Mouse (Mus musculus): ENCODE data around the gene Rfx5. TPM values are rescaled to one million over a fixed set of nuclear protein-coding genes. Genes with fewer than 3 reads are reported as not detected.

Rfx5 gene
- polyA plus RNA-seq, 1 experiment from 2014 or later, result 10.8 TPM

DNA sequence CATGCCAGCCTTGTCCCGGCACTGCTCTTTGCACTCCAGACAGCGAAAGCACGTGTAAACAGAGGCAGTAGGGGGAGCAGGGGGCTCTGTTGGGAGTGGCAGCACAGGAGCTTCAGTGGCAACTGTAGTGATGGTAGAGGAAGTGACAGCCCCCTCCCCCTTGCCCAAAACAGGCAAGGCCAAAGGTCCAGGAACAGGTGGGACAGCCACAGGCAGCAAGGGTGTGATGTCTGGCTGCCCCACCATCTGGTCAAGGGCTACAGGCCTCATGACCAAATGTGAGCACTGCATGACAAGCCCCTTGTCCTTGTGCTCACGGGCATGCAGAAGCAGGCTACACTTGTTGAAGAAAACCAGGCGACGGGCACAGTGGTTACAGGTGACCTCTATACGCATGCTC is 56.5 kb downstream of the Rfx5 start:
- no peak overlapping the region for H3K4me2 ChIP-seq (ENCODE audit: low read depth, low read length)
- peaks cover 15% of the 10 kb centered on the region for H3K36me3 ChIP-seq (replicated peaks; ENCODE audit: control insufficient read depth, insufficient read depth, low read depth, low read length)
- H3K9me3 ChIP-seq (replicated peaks; ENCODE audit: control insufficient read depth, low read length), result no peaks in the 10 kb centered on the region

More for the DNA sequence above, 56.5 kb downstream of the Rfx5 start:
- Histone ChIP-seq H3K27me3 (ENCODE audit: control insufficient read depth, insufficient read depth, low read length) (no peaks in the 10 kb centered on the region), H3K27ac (replicated peaks; ENCODE audit: low read depth, low read length) (no peak overlapping the region), H3K4me1 (ENCODE audit: control insufficient read depth, insufficient read depth, low read length) (peaks cover 7% of the 10 kb centered on the region; the same call in 1 of the 2 replicates), H3K9ac (replicated peaks; ENCODE audit: low read length) (no peak overlapping the region), H3K4me3 (ENCODE audit: low read depth, low read length) (no peak overlapping the region)
- no peak for ATAC-seq (replicated peaks; ENCODE audit: insufficient number of reproducible peaks, low FRiP score, low TSS enrichment, low read depth)
- DNase-seq (ENCODE audit: low spot score), result no peak
- WGBS, result 90% methylated on average over 7 of the region's 7 CpGs

Small RNA genes lying within 50 kb of the gene (microRNA-seq; reads per million reads assigned to microRNA genes)
- not detected for gene Mir7013 (ENCODE audit: borderline number of aligned reads)

Other genes with a start within 250 kb of the Rfx5 start
- 3.3 and 4.5 TPM in 2 replicates for gene Cgn, start 167.6 kb upstream of the Rfx5 start, polyA plus RNA-seq (2014; fragmentation: Nextera tagmentation; extraction: Ambion mirVana)
- gene Pogz, start 116.5 kb upstream of the Rfx5 start, polyA plus RNA-seq (2014; fragmentation: Nextera tagmentation; extraction: Ambion mirVana), result 20.1 and 21.5 TPM in 2 replicates
- gene Psmb4, start 67.1 kb upstream of the Rfx5 start, polyA plus RNA-seq (2014; fragmentation: Nextera tagmentation; extraction: Ambion mirVana), result 361 and 381 TPM in 2 replicates
- gene Selenbp1, start 21.0 kb upstream of the Rfx5 start, polyA plus RNA-seq (2014; fragmentation: Nextera tagmentation; extraction: Ambion mirVana), result 10.5 and 11.3 TPM in 2 replicates
- gene Pi4kb, start 20.7 kb downstream of the Rfx5 start, polyA plus RNA-seq (2014; fragmentation: Nextera tagmentation; extraction: Ambion mirVana), result 25.1 and 30.1 TPM in 2 replicates
- gene Zfp687, start 61.4 kb downstream of the Rfx5 start, polyA plus RNA-seq (2014; fragmentation: Nextera tagmentation; extraction: Ambion mirVana), result 18.0 and 23.0 TPM in 2 replicates
- gene Psmd4, start 88.5 kb downstream of the Rfx5 start, polyA plus RNA-seq (2014; fragmentation: Nextera tagmentation; extraction: Ambion mirVana), result 311 and 325 TPM in 2 replicates
- 15.4 and 16.1 TPM in 2 replicates for gene Pip5k1a, start 152.9 kb downstream of the Rfx5 start, polyA plus RNA-seq (2014; fragmentation: Nextera tagmentation; extraction: Ambion mirVana)
- 229 and 232 TPM in 2 replicates for gene Vps72, start 156.9 kb downstream of the Rfx5 start, polyA plus RNA-seq (2014; fragmentation: Nextera tagmentation; extraction: Ambion mirVana)
- gene Tmod4, start 170.4 kb downstream of the Rfx5 start, polyA plus RNA-seq (2014; fragmentation: Nextera tagmentation; extraction: Ambion mirVana), result 0.28 and 0.42 TPM in 2 replicates
- gene Scnm1, start 179.9 kb downstream of the Rfx5 start, polyA plus RNA-seq (2014; fragmentation: Nextera tagmentation; extraction: Ambion mirVana), result 71.8 and 84.0 TPM in 2 replicates
- gene Lysmd1, start 180.0 kb downstream of the Rfx5 start, polyA plus RNA-seq (2014; fragmentation: Nextera tagmentation; extraction: Ambion mirVana), result 13.2 and 15.1 TPM in 2 replicates
- gene Tnfaip8l2, start 188.3 kb downstream of the Rfx5 start, polyA plus RNA-seq (2014; fragmentation: Nextera tagmentation; extraction: Ambion mirVana), result 2.0 and 2.5 TPM in 2 replicates
- 8.6 and 9.5 TPM in 2 replicates for gene Sema6c, start 206.4 kb downstream of the Rfx5 start, polyA plus RNA-seq (2014; fragmentation: Nextera tagmentation; extraction: Ambion mirVana)